Mouse (Mus musculus): ENCODE results near the gene Pde4d. TPM values are rescaled to one million over a fixed set of nuclear protein-coding genes. Genes with fewer than 3 reads are reported as not detected.
A peak's percentile ranks its signal among the peaks of the same experiment; 100 is the strongest.

Gene Pde4d
- polyA plus RNA-seq, 1 experiment from 2014 or later = 14.8 TPM

GRCm38 (mm10) chr13:109249315-109249714 lies 799.6 kb downstream of the Pde4d start:
- H3K4me3 ChIP-seq (ENCODE audit: low read length) = no peak overlapping the region
- H3K36me3 ChIP-seq (ENCODE audit: control insufficient read depth, insufficient read depth, low read length) = no peaks in the 10 kb centered on the region
- no peak overlapping the region for H3K27ac ChIP-seq (ENCODE audit: low read depth, low read length)
- no peaks in the 10 kb centered on the region for H3K4me1 ChIP-seq (ENCODE audit: control insufficient read depth, insufficient read depth, low read length)
- no peaks in the 10 kb centered on the region for H3K9me3 ChIP-seq (ENCODE audit: control insufficient read depth, low read length)
- H3K4me2 ChIP-seq (replicated peaks; ENCODE audit: low read depth, low read length) = no peak overlapping the region
- ATAC-seq (ENCODE audit: low FRiP score, low TSS enrichment) = no peak
- H3K27me3 ChIP-seq (ENCODE audit: control insufficient read depth, insufficient read depth, low read length) = no peaks in the 10 kb centered on the region
- no peak overlapping the region for H3K9ac ChIP-seq (ENCODE audit: low read depth, low read length)

- H3K27me3 ChIP-seq (ENCODE audit: control insufficient read depth, insufficient read depth, low read length) = no peaks in the 10 kb centered on the region
- ATAC-seq (ENCODE audit: low FRiP score, low TSS enrichment) = no peak
- no peak overlapping the region for H3K4me2 ChIP-seq (replicated peaks; ENCODE audit: low read depth, low read length)
Measured at GRCm38 (mm10) chr13:109255634-109256033, 805.9 kb downstream of the Pde4d start.

GRCm38 (mm10) chr13:109260220-109260795 lies 810.6 kb downstream of the Pde4d start:
- Histone ChIP-seq H3K27ac (ENCODE audit: low read depth, low read length) (peak overlapping the region; percentile 87), H3K27me3 (ENCODE audit: control insufficient read depth, insufficient read depth, low read length) (no peaks in the 10 kb centered on the region), H3K9me3 (ENCODE audit: control insufficient read depth, low read length) (no peaks in the 10 kb centered on the region), H3K4me2 (replicated peaks; ENCODE audit: low read depth, low read length) (peak overlapping the region; percentile 87), H3K36me3 (ENCODE audit: control insufficient read depth, insufficient read depth, low read length) (no peaks in the 10 kb centered on the region), H3K9ac (ENCODE audit: low read depth, low read length) (peak overlapping the region; percentile 61), H3K4me3 (ENCODE audit: low read length) (peak overlapping the region; percentile 51), H3K4me1 (ENCODE audit: control insufficient read depth, insufficient read depth, low read length) (0 out of 2 replicates have a peak, but pooled peaks cover 10% of the 10 kb centered on the region)
- WGBS = under 1% methylated on average over 23 of the region's 23 CpGs
- ATAC-seq (ENCODE audit: low FRiP score, low TSS enrichment) = peak; percentile 93

More at GRCm38 (mm10) chr13:109255634-109256033, 805.9 kb downstream of the Pde4d start:
- Histone ChIP-seq H3K36me3 (ENCODE audit: control insufficient read depth, insufficient read depth, low read length) (no peaks in the 10 kb centered on the region), H3K9ac (ENCODE audit: low read depth, low read length) (no peak overlapping the region), H3K9me3 (ENCODE audit: control insufficient read depth, low read length) (no peaks in the 10 kb centered on the region), H3K27ac (ENCODE audit: low read depth, low read length) (no peak overlapping the region), H3K4me3 (ENCODE audit: low read length) (no peak overlapping the region), H3K4me1 (ENCODE audit: control insufficient read depth, insufficient read depth, low read length) (no peaks in the 10 kb centered on the region)
- 48% methylated on average over 4 of the region's 4 CpGs for WGBS

GRCm38 (mm10) chr13:109260796-109261516 lies 811.2 kb downstream of the Pde4d start:
- H3K27ac ChIP-seq (ENCODE audit: low read depth, low read length) = peak overlapping the region; percentile 87
- no peaks in the 10 kb centered on the region for H3K36me3 ChIP-seq (ENCODE audit: control insufficient read depth, insufficient read depth, low read length)
- 2% methylated on average over 17 of the region's 17 CpGs for WGBS
- ATAC-seq (ENCODE audit: low FRiP score, low TSS enrichment) = peak; percentile 77
- peak overlapping the region; percentile 61 for H3K9ac ChIP-seq (ENCODE audit: low read depth, low read length)
- H3K4me3 ChIP-seq (ENCODE audit: low read length) = peak overlapping the region; percentile 51
- 0 out of 2 replicates have a peak, but pooled peaks cover 10% of the 10 kb centered on the region for H3K4me1 ChIP-seq (ENCODE audit: control insufficient read depth, insufficient read depth, low read length)
- H3K4me2 ChIP-seq (replicated peaks; ENCODE audit: low read depth, low read length) = peak overlapping the region; percentile 87
- no peaks in the 10 kb centered on the region for H3K9me3 ChIP-seq (ENCODE audit: control insufficient read depth, low read length)
- H3K27me3 ChIP-seq (ENCODE audit: control insufficient read depth, insufficient read depth, low read length) = no peaks in the 10 kb centered on the region

GRCm38 (mm10) chr13:109261642-109262220 lies 812.0 kb downstream of the Pde4d start:
- no peak overlapping the region for H3K27ac ChIP-seq (ENCODE audit: low read depth, low read length)
- H3K4me2 ChIP-seq (replicated peaks; ENCODE audit: low read depth, low read length) = peak overlapping the region; percentile 87
- no peak for ATAC-seq (ENCODE audit: low FRiP score, low TSS enrichment)
- H3K9me3 ChIP-seq (ENCODE audit: control insufficient read depth, low read length) = no peaks in the 10 kb centered on the region
- peak overlapping the region; percentile 51; the same call in 1 of the 2 replicates for H3K4me3 ChIP-seq (ENCODE audit: low read length)
- no peaks in the 10 kb centered on the region for H3K27me3 ChIP-seq (ENCODE audit: control insufficient read depth, insufficient read depth, low read length)
- H3K4me1 ChIP-seq (ENCODE audit: control insufficient read depth, insufficient read depth, low read length) = 0 out of 2 replicates have a peak, but pooled peaks cover 10% of the 10 kb centered on the region
- WGBS = 38% methylated on average over 5 of the region's 5 CpGs
- H3K9ac ChIP-seq (ENCODE audit: low read depth, low read length) = no peak overlapping the region
- H3K36me3 ChIP-seq (ENCODE audit: control insufficient read depth, insufficient read depth, low read length) = no peaks in the 10 kb centered on the region

- Histone ChIP-seq H3K4me3 (ENCODE audit: low read length) (no peak overlapping the region), H3K36me3 (ENCODE audit: control insufficient read depth, insufficient read depth, low read length) (no peaks in the 10 kb centered on the region), H3K27ac (ENCODE audit: low read depth, low read length) (no peak overlapping the region), H3K4me1 (ENCODE audit: control insufficient read depth, insufficient read depth, low read length) (0 out of 2 replicates have a peak, but pooled peaks cover 10% of the 10 kb centered on the region), H3K4me2 (replicated peaks; ENCODE audit: low read depth, low read length) (peak overlapping the region; percentile 87), H3K9ac (ENCODE audit: low read depth, low read length) (no peak overlapping the region), H3K27me3 (ENCODE audit: control insufficient read depth, insufficient read depth, low read length) (no peaks in the 10 kb centered on the region), H3K9me3 (ENCODE audit: control insufficient read depth, low read length) (no peaks in the 10 kb centered on the region)
- WGBS = 59% methylated on average over 5 of the region's 5 CpGs
- ATAC-seq (ENCODE audit: low FRiP score, low TSS enrichment) = no peak
Measured at GRCm38 (mm10) chr13:109262501-109262900, 812.8 kb downstream of the Pde4d start.

- Histone ChIP-seq H3K4me2 (replicated peaks; ENCODE audit: low read depth, low read length) (no peak overlapping the region), H3K4me3 (ENCODE audit: low read length) (no peak overlapping the region)
- ATAC-seq (ENCODE audit: low FRiP score, low TSS enrichment) = no peak
Measured at GRCm38 (mm10) chr13:109263833-109264232, 814.1 kb downstream of the Pde4d start.

GRCm38 (mm10) chr13:109268253-109268652 lies 818.5 kb downstream of the Pde4d start:
- Histone ChIP-seq H3K4me3 (ENCODE audit: low read length) (no peak overlapping the region), H3K4me2 (replicated peaks; ENCODE audit: low read depth, low read length) (no peak overlapping the region), H3K4me1 (ENCODE audit: control insufficient read depth, insufficient read depth, low read length) (no peaks in the 10 kb centered on the region), H3K9ac (ENCODE audit: low read depth, low read length) (no peak overlapping the region), H3K27me3 (ENCODE audit: control insufficient read depth, insufficient read depth, low read length) (no peaks in the 10 kb centered on the region), H3K27ac (ENCODE audit: low read depth, low read length) (no peak overlapping the region), H3K9me3 (ENCODE audit: control insufficient read depth, low read length) (no peaks in the 10 kb centered on the region), H3K36me3 (ENCODE audit: control insufficient read depth, insufficient read depth, low read length) (no peaks in the 10 kb centered on the region)
- ATAC-seq (ENCODE audit: low FRiP score, low TSS enrichment) = no peak
- 59% methylated on average over 3 of the region's 3 CpGs for WGBS

More at GRCm38 (mm10) chr13:109263833-109264232, 814.1 kb downstream of the Pde4d start:
- no peak overlapping the region for H3K9ac ChIP-seq (ENCODE audit: low read depth, low read length)
- 0 out of 2 replicates have a peak, but pooled peaks cover 10% of the 10 kb centered on the region for H3K4me1 ChIP-seq (ENCODE audit: control insufficient read depth, insufficient read depth, low read length)
- no peaks in the 10 kb centered on the region for H3K36me3 ChIP-seq (ENCODE audit: control insufficient read depth, insufficient read depth, low read length)
- no peaks in the 10 kb centered on the region for H3K9me3 ChIP-seq (ENCODE audit: control insufficient read depth, low read length)
- H3K27ac ChIP-seq (ENCODE audit: low read depth, low read length) = no peak overlapping the region
- H3K27me3 ChIP-seq (ENCODE audit: control insufficient read depth, insufficient read depth, low read length) = no peaks in the 10 kb centered on the region

Data from kidney, embryonic 14.5 days (tissue).